Mouse (Mus musculus): ENCODE measurements around the gene Pdap1. TPM values are rescaled to one million over a fixed set of nuclear protein-coding genes. Genes with fewer than 3 reads are reported as not detected.
"Not testable (repeated sequence)": the region's sequence is repeated elsewhere in the genome, so short reads cannot be mapped to it uniquely, and the experiment has no call there.

The Pdap1 gene
- polyA plus RNA-seq, 1 experiment from 2014 or later = 109 TPM

GRCm38 (mm10) chr5:145101451-145101850, 38.6 kb downstream of the Pdap1 start:
- WGBS = 96% methylated on average over 11 of the region's 11 CpGs
- not testable (repeated sequence) for H3K4me2 ChIP-seq (ENCODE audit: low read depth, low read length); H3K4me3 ChIP-seq (ENCODE audit: low read depth, low read length); H3K27me3 ChIP-seq (ENCODE audit: control insufficient read depth, insufficient read depth, low read length); H3K9ac ChIP-seq (replicated peaks; ENCODE audit: low read depth, low read length); H3K9me3 ChIP-seq (ENCODE audit: control insufficient read depth, low read length); H3K4me1 ChIP-seq (ENCODE audit: control insufficient read depth, insufficient read depth, low read length); ATAC-seq (ENCODE audit: low read depth); H3K27ac ChIP-seq (ENCODE audit: low read depth, low read length)
- H3K36me3 ChIP-seq (ENCODE audit: control insufficient read depth, insufficient read depth, low read length) = peaks cover 77% of the 10 kb centered on the region

GRCm38 (mm10) chr5:145100960-145101359, 39.1 kb downstream of the Pdap1 start:
- Histone ChIP-seq H3K4me2 (ENCODE audit: low read depth, low read length) (no peak overlapping the region), H3K9ac (replicated peaks; ENCODE audit: low read depth, low read length) (no peak overlapping the region), H3K27ac (ENCODE audit: low read depth, low read length) (no peak overlapping the region), H3K4me1 (ENCODE audit: control insufficient read depth, insufficient read depth, low read length) (no peaks in the 10 kb centered on the region), H3K27me3 (ENCODE audit: control insufficient read depth, insufficient read depth, low read length) (no peaks in the 10 kb centered on the region), H3K4me3 (ENCODE audit: low read depth, low read length) (no peak overlapping the region), H3K36me3 (ENCODE audit: control insufficient read depth, insufficient read depth, low read length) (peaks cover 77% of the 10 kb centered on the region), H3K9me3 (ENCODE audit: control insufficient read depth, low read length) (no peaks in the 10 kb centered on the region)
- ATAC-seq (ENCODE audit: low read depth) = no peak
- 96% methylated on average over 9 of the region's 9 CpGs for WGBS

- H3K9ac ChIP-seq (replicated peaks; ENCODE audit: low read depth, low read length) = no peak overlapping the region
- no peak for ATAC-seq (ENCODE audit: low read depth)
- H3K4me1 ChIP-seq (ENCODE audit: control insufficient read depth, insufficient read depth, low read length) = no peaks in the 10 kb centered on the region
- H3K27me3 ChIP-seq (ENCODE audit: control insufficient read depth, insufficient read depth, low read length) = no peaks in the 10 kb centered on the region
- no peak overlapping the region for H3K27ac ChIP-seq (ENCODE audit: low read depth, low read length)
- no peaks in the 10 kb centered on the region for H3K9me3 ChIP-seq (ENCODE audit: control insufficient read depth, low read length)
- H3K4me3 ChIP-seq (ENCODE audit: low read depth, low read length) = no peak overlapping the region
- H3K36me3 ChIP-seq (ENCODE audit: control insufficient read depth, insufficient read depth, low read length) = peaks cover 70% of the 10 kb centered on the region
- 96% methylated on average over 10 of the region's 10 CpGs for WGBS
- no peak overlapping the region for H3K4me2 ChIP-seq (ENCODE audit: low read depth, low read length)
These were observed 41.7 kb downstream of the Pdap1 start for GRCm38 (mm10) chr5:145098340-145098821.

GRCm38 (mm10) chr5:145096195-145096594, 43.8 kb downstream of the Pdap1 start:
- no peak overlapping the region for H3K4me2 ChIP-seq (ENCODE audit: low read depth, low read length)
- ATAC-seq (ENCODE audit: low read depth) = no peak
- H3K27me3 ChIP-seq (ENCODE audit: control insufficient read depth, insufficient read depth, low read length) = no peaks in the 10 kb centered on the region
- H3K36me3 ChIP-seq (ENCODE audit: control insufficient read depth, insufficient read depth, low read length) = peaks cover 76% of the 10 kb centered on the region
- no peak overlapping the region for H3K9ac ChIP-seq (replicated peaks; ENCODE audit: low read depth, low read length)
- H3K4me3 ChIP-seq (ENCODE audit: low read depth, low read length) = no peak overlapping the region
- H3K27ac ChIP-seq (ENCODE audit: low read depth, low read length) = no peak overlapping the region
- WGBS = 90% methylated on average over 4 of the region's 4 CpGs
- H3K9me3 ChIP-seq (ENCODE audit: control insufficient read depth, low read length) = no peaks in the 10 kb centered on the region
- H3K4me1 ChIP-seq (ENCODE audit: control insufficient read depth, insufficient read depth, low read length) = no peaks in the 10 kb centered on the region

GRCm38 (mm10) chr5:145089878-145090277, 50.2 kb downstream of the Pdap1 start:
- H3K4me1 ChIP-seq (ENCODE audit: control insufficient read depth, insufficient read depth, low read length) = peaks cover 2% of the 10 kb centered on the region
- no peak overlapping the region for H3K4me3 ChIP-seq (ENCODE audit: low read depth, low read length)
- H3K36me3 ChIP-seq (ENCODE audit: control insufficient read depth, insufficient read depth, low read length) = peaks cover 24% of the 10 kb centered on the region
- no peak overlapping the region for H3K4me2 ChIP-seq (ENCODE audit: low read depth, low read length)
- H3K27me3 ChIP-seq (ENCODE audit: control insufficient read depth, insufficient read depth, low read length) = no peaks in the 10 kb centered on the region
- H3K9ac ChIP-seq (replicated peaks; ENCODE audit: low read depth, low read length) = no peak overlapping the region
- 96% methylated on average over 3 of the region's 3 CpGs for WGBS
- no peak overlapping the region for H3K27ac ChIP-seq (ENCODE audit: low read depth, low read length)
- no peak for ATAC-seq (ENCODE audit: low read depth)
- no peaks in the 10 kb centered on the region for H3K9me3 ChIP-seq (ENCODE audit: control insufficient read depth, low read length)

GRCm38 (mm10) chr5:145088186-145088585, 51.9 kb downstream of the Pdap1 start:
- Histone ChIP-seq H3K27me3 (ENCODE audit: control insufficient read depth, insufficient read depth, low read length) (no peaks in the 10 kb centered on the region), H3K4me1 (ENCODE audit: control insufficient read depth, insufficient read depth, low read length) (peaks cover 9% of the 10 kb centered on the region), H3K4me2 (ENCODE audit: low read depth, low read length) (no peak overlapping the region), H3K9ac (replicated peaks; ENCODE audit: low read depth, low read length) (no peak overlapping the region), H3K36me3 (ENCODE audit: control insufficient read depth, insufficient read depth, low read length) (peaks cover 14% of the 10 kb centered on the region), H3K9me3 (ENCODE audit: control insufficient read depth, low read length) (no peaks in the 10 kb centered on the region), H3K4me3 (ENCODE audit: low read depth, low read length) (no peak overlapping the region), H3K27ac (ENCODE audit: low read depth, low read length) (no peak overlapping the region)
- ATAC-seq (ENCODE audit: low read depth) = no peak
- WGBS = 95% methylated on average over 2 of the region's 2 CpGs

GRCm38 (mm10) chr5:145084822-145085221, 55.2 kb downstream of the Pdap1 start:
- peaks cover 9% of the 10 kb centered on the region for H3K4me1 ChIP-seq (ENCODE audit: control insufficient read depth, insufficient read depth, low read length)
- H3K27me3 ChIP-seq (ENCODE audit: control insufficient read depth, insufficient read depth, low read length) = no peaks in the 10 kb centered on the region
- no peak overlapping the region for H3K27ac ChIP-seq (ENCODE audit: low read depth, low read length)
- H3K9me3 ChIP-seq (ENCODE audit: control insufficient read depth, low read length) = no peaks in the 10 kb centered on the region
- no peak for ATAC-seq (ENCODE audit: low read depth)
- peak overlapping the region; percentile 87 for H3K4me2 ChIP-seq (ENCODE audit: low read depth, low read length)
- peak overlapping the region; percentile 85 for H3K4me3 ChIP-seq (ENCODE audit: low read depth, low read length)
- H3K36me3 ChIP-seq (ENCODE audit: control insufficient read depth, insufficient read depth, low read length) = no peaks in the 10 kb centered on the region
- 67% methylated on average over 2 of the region's 2 CpGs for WGBS
- no peak overlapping the region for H3K9ac ChIP-seq (replicated peaks; ENCODE audit: low read depth, low read length)

- under 1% methylated on average over 54 of the region's 54 CpGs for WGBS
- no peaks in the 10 kb centered on the region for H3K36me3 ChIP-seq (ENCODE audit: control insufficient read depth, insufficient read depth, low read length)
- H3K27ac ChIP-seq (ENCODE audit: low read depth, low read length) = peak within 1 kb of the TSS; percentile 84
- peak within 1 kb of the TSS; percentile 92 for H3K9ac ChIP-seq (replicated peaks; ENCODE audit: low read depth, low read length)
- peak within 1 kb of the TSS; percentile 85 for H3K4me3 ChIP-seq (ENCODE audit: low read depth, low read length)
- H3K4me2 ChIP-seq (ENCODE audit: low read depth, low read length) = peak within 1 kb of the TSS; percentile 87
- ATAC-seq (ENCODE audit: low read depth) = peak; percentile 98
- H3K27me3 ChIP-seq (ENCODE audit: control insufficient read depth, insufficient read depth, low read length) = no peaks in the 10 kb centered on the region
- H3K4me1 ChIP-seq (ENCODE audit: control insufficient read depth, insufficient read depth, low read length) = peaks cover 9% of the 10 kb centered on the region
- H3K9me3 ChIP-seq (ENCODE audit: control insufficient read depth, low read length) = no peaks in the 10 kb centered on the region
These were observed 56.2 kb downstream of the Pdap1 start, which contains the start of the genes Arpc1a and Kpna7 for GRCm38 (mm10) chr5:145083632-145084451. Gene Arpc1a, plus strand, starts transcription at chr5:145083830. Gene Kpna7, minus strand, starts transcription at chr5:145084030.

GRCm38 (mm10) chr5:145083201-145083600, 56.8 kb downstream of the Pdap1 start:
- Histone ChIP-seq H3K9ac (replicated peaks; ENCODE audit: low read depth, low read length) (peak overlapping the region; percentile 92), H3K4me2 (ENCODE audit: low read depth, low read length) (peak overlapping the region; percentile 87), H3K4me3 (ENCODE audit: low read depth, low read length) (peak overlapping the region; percentile 85), H3K27ac (ENCODE audit: low read depth, low read length) (peak overlapping the region; percentile 84)
- not testable (repeated sequence) for H3K9me3 ChIP-seq (ENCODE audit: control insufficient read depth, low read length); H3K36me3 ChIP-seq (ENCODE audit: control insufficient read depth, insufficient read depth, low read length); H3K4me1 ChIP-seq (ENCODE audit: control insufficient read depth, insufficient read depth, low read length); H3K27me3 ChIP-seq (ENCODE audit: control insufficient read depth, insufficient read depth, low read length)
- ATAC-seq (ENCODE audit: low read depth) = peak; percentile 38
- 58% methylated on average over 6 of the region's 6 CpGs for WGBS

All from neural tube, embryonic 14.5 days (tissue).